Mouse (Mus musculus) forelimb bud, embryonic 11.5 days (tissue): ENCODE data around the gene Reln.
A peak's percentile ranks its signal among the peaks of the same experiment; 100 is the strongest.

Source experiments
- DNase-seq: peaks from one replicate; pipeline ENCODE4 v3.0.0-alpha.2; 2012; ENCODE audit warnings: low read depth, low spot score

Reln gene

GRCm38 (mm10) chr5:22118456-22118855 lies 226.0 kb downstream of the Reln start:
- DNase-seq = no peak

GRCm38 (mm10) chr5:22116922-22117321 lies 227.6 kb downstream of the Reln start:
- DNase-seq = no peak

- no peak for DNase-seq
Measured at GRCm38 (mm10) chr5:22106811-22107485, 237.6 kb downstream of the Reln start.

GRCm38 (mm10) chr5:22094984-22095383 lies 249.5 kb downstream of the Reln start:
- DNase-seq = no peak

GRCm38 (mm10) chr5:22094043-22094442 lies 250.5 kb downstream of the Reln start:
- no peak for DNase-seq

- no peak for DNase-seq
Measured at GRCm38 (mm10) chr5:22093157-22093865, 251.2 kb downstream of the Reln start.

GRCm38 (mm10) chr5:22080468-22080986 lies 264.0 kb downstream of the Reln start:
- no peak for DNase-seq

- no peak for DNase-seq
Measured at GRCm38 (mm10) chr5:22074971-22075370, 269.5 kb downstream of the Reln start.

- no peak for DNase-seq
Measured at GRCm38 (mm10) chr5:22072591-22072990, 271.9 kb downstream of the Reln start.

GRCm38 (mm10) chr5:22059251-22059650 lies 285.3 kb downstream of the Reln start:
- DNase-seq = no peak

GRCm38 (mm10) chr5:22041825-22042224 lies 302.7 kb downstream of the Reln start:
- DNase-seq = no peak

- no peak for DNase-seq
Measured at GRCm38 (mm10) chr5:22039375-22040149, 304.9 kb downstream of the Reln start.

- no peak for DNase-seq
Measured at GRCm38 (mm10) chr5:22035201-22035600, 309.3 kb downstream of the Reln start.

GRCm38 (mm10) chr5:22033039-22033438 lies 311.5 kb downstream of the Reln start:
- DNase-seq = no peak

- peak; percentile 36 for DNase-seq
Measured at GRCm38 (mm10) chr5:22031653-22032052, 312.8 kb downstream of the Reln start.

- DNase-seq = no peak
Measured at GRCm38 (mm10) chr5:22028379-22028778, 316.1 kb downstream of the Reln start.

GRCm38 (mm10) chr5:22027240-22027875 lies 317.1 kb downstream of the Reln start:
- no peak for DNase-seq

- no peak for DNase-seq
Measured at GRCm38 (mm10) chr5:22025746-22026145, 318.8 kb downstream of the Reln start.

- DNase-seq = no peak
Measured at GRCm38 (mm10) chr5:22024108-22024507, 320.4 kb downstream of the Reln start.

- no peak for DNase-seq
Measured at GRCm38 (mm10) chr5:22017896-22018295, 326.6 kb downstream of the Reln start.

- no peak for DNase-seq
Measured at GRCm38 (mm10) chr5:22014459-22014858, 330.0 kb downstream of the Reln start.

- DNase-seq = no peak
Measured at GRCm38 (mm10) chr5:22009142-22009541, 335.4 kb downstream of the Reln start.
